Mouse (Mus musculus): ENCODE measurements around the gene Psmg1. TPM values are rescaled to one million over a fixed set of nuclear protein-coding genes. Genes with fewer than 3 reads are reported as not detected.
A peak's percentile ranks its signal among the peaks of the same experiment; 100 is the strongest.

The Psmg1 gene
- polyA plus RNA-seq, 1 experiment from 2014 or later, result 87.1 TPM

DNA sequence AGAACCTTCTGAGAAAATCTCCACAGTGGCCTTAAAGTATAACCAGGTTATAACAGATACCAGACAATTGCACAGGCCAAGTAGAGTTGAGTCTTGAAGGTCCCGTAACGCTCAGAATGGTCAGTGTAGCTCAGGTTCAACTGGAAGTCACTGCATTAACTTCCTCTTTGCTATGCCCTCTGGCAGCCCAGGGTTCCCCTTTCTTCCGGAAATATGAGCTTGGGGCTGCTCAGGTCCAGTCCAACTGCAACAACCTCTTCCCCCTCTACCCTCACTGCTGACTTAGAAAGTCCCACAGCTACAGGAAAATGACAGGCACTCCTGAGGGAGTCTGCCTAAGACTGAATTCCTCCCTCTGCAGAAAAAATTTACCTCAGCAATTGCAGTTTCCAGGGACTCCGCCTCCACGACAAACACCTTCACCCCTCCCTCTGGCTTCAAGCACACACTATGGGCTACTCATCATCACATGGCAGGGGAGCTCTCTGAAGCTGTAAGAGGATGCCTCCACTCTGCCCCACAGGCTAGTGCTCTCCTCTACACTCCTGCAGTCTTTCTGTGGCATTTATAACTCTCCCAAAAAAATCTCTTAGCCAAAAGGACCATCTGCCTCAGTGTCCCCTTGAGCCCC, 34.9 kb downstream of the Psmg1 start:
- H3K4me1 ChIP-seq, result 0 out of 2 replicates have a peak, but pooled peaks cover 5% of the 10 kb centered on the region
- no peak overlapping the region for H3K4me2 ChIP-seq (replicated peaks)
- no peak overlapping the region for H3K9ac ChIP-seq
- no peak overlapping the region for H3K27ac ChIP-seq
- WGBS, result 69% methylated on average over 5 of the region's 5 CpGs
- H3K27me3 ChIP-seq, result no peaks in the 10 kb centered on the region
- H3K9me3 ChIP-seq, result no peaks in the 10 kb centered on the region; the same call in 1 of the 2 replicates
- H3K36me3 ChIP-seq, result no peaks in the 10 kb centered on the region; the same call in 1 of the 2 replicates
- H3K4me3 ChIP-seq, result no peak overlapping the region
- ATAC-seq (ENCODE audit: low FRiP score, low read depth), result no peak

DNA sequence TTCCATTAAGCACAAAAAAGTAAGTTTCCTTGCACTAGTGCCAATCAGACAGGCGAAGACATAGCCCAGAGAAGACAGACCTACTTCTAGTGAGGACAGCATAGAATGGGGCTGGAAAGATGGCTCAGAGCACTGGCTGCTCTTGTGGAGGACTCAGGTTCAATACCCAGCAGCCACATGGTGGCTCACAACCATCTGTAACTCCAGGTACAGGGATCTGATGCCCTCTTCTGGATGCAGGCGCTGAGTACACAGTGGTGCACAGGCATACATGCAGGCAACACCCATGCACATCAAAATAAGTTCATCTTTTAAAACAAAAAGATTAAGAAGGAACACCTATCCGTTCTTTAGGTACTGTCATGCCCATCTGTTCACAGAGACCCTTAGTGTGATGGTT, 36.4 kb downstream of the Psmg1 start:
- Histone ChIP-seq H3K9me3 (peaks cover 5% of the 10 kb centered on the region; the same call in 1 of the 2 replicates), H3K4me3 (no peak overlapping the region), H3K27ac (no peak overlapping the region), H3K4me2 (replicated peaks) (no peak overlapping the region), H3K36me3 (no peaks in the 10 kb centered on the region; the same call in 1 of the 2 replicates), H3K9ac (no peak overlapping the region), H3K27me3 (no peaks in the 10 kb centered on the region), H3K4me1 (0 out of 2 replicates have a peak, but pooled peaks cover 5% of the 10 kb centered on the region)
- no peak for ATAC-seq (ENCODE audit: low FRiP score, low read depth)
- 86% methylated on average over 3 of the region's 3 CpGs for WGBS

DNA sequence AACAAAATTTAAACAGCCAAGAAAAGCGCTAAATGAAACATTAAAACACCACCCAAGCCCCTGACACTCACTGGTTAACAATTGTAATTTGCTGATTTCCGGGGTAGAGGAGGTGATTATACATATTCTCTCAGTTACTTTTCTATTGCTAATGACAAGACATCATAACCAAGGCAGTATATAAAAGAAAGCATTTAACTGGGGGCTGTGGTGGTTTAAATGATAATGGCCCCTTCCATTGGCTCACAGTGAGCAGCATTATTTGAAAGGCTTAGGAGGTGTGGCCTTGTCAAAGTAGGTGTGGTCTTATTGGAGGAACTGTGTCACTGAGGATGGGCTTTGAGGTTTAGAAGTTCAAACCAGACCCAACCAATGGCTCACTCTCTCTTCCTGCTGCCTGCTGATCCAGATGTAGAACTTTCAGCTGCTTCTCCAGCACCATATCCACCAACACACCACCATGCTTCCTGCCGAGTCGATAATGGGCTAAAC, 37.6 kb downstream of the Psmg1 start:
- no peak overlapping the region for H3K9ac ChIP-seq
- H3K36me3 ChIP-seq, result no peaks in the 10 kb centered on the region; the same call in 1 of the 2 replicates
- H3K4me1 ChIP-seq, result 0 out of 2 replicates have a peak, but pooled peaks cover 12% of the 10 kb centered on the region
- H3K9me3 ChIP-seq, result peaks cover 5% of the 10 kb centered on the region; the same call in 1 of the 2 replicates
- no peak overlapping the region for H3K4me3 ChIP-seq
- ATAC-seq (ENCODE audit: low FRiP score, low read depth), result no peak
- no peak overlapping the region for H3K4me2 ChIP-seq (replicated peaks)
- no peaks in the 10 kb centered on the region for H3K27me3 ChIP-seq
- 90% methylated on average over 4 of the region's 4 CpGs for WGBS
- H3K27ac ChIP-seq, result no peak overlapping the region

DNA sequence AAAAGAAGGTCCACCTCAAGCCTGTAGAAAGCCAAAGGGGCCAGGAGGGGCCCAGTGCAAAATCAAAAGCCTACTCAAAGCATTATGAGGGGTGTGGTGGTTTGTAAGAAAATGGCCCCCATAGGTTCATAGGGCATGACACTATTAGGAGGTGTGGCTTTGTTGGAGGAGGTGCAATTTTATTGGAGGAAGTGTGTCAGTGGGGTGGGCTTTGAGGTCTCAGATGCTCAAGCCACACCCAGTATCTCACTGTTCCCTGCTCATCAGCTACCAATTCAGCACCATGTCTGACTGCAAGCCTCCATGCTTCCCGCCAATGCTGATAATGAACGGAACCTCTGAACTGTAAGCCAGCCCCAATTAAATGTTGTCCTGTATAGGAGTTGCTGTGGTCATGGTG, 39.3 kb downstream of the Psmg1 start:
- no peaks in the 10 kb centered on the region; the same call in 1 of the 2 replicates for H3K36me3 ChIP-seq
- no peak overlapping the region for H3K4me3 ChIP-seq
- no peak overlapping the region for H3K9ac ChIP-seq
- no peak overlapping the region for H3K4me2 ChIP-seq (replicated peaks)
- peaks cover 5% of the 10 kb centered on the region; the same call in 1 of the 2 replicates for H3K9me3 ChIP-seq
- H3K27ac ChIP-seq, result no peak overlapping the region
- H3K27me3 ChIP-seq, result no peaks in the 10 kb centered on the region
- ATAC-seq (ENCODE audit: low FRiP score, low read depth), result no peak
- 96% methylated on average over 2 of the region's 2 CpGs for WGBS
- peaks cover 15% of the 10 kb centered on the region; the same call in 1 of the 2 replicates for H3K4me1 ChIP-seq

DNA sequence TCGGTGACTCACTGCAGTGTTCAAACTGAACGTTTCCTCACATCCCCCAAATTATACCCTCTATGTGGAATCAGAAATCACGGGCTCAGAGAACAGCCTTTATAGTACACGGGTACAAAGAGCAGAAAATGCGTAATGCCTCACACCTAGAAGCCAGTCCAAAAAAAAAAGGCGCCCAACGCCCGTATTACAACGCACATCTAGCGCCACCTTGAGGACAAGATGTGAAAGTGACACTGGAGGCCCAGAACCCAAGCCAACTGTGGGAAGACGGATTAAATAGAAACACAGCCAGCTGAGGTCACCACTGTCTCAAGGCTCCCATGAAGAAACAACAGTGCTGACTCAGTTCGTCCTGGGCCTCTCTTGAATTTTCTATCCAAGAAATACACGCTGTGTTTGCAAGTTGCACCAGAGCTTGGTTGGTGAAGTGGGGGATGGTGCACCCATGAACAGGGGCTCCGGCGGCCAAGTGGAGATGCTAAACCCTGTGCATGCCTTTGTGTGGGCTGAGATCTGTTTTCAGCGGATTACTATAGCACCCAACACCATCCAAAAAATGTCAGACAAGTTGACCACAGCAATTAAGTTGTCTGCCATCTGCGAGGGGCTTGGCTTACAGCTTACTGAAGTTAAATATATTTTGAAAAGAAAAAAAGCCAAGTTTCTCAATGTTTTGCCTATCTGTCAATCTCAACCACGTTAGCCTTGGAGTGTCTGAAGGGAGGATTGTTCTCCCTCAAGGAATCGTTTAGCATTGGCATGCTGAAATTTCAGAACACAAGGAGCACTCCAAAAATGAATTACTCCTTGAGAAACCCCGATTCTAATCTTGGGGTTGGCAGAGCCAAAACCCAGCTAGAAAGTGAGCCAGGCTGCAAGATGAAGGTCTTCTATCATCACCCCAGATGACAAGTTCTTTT, 45.1 kb downstream of the Psmg1 start:
- Histone ChIP-seq H3K4me3 (no peak overlapping the region), H3K36me3 (no peaks in the 10 kb centered on the region), H3K4me1 (peaks cover 32% of the 10 kb centered on the region), H3K9ac (peak overlapping the region; percentile 40; the same call in 1 of the 2 replicates), H3K27ac (peak overlapping the region; percentile 63), H3K4me2 (replicated peaks) (peak overlapping the region; percentile 38), H3K27me3 (no peaks in the 10 kb centered on the region), H3K9me3 (peaks cover 5% of the 10 kb centered on the region; the same call in 1 of the 2 replicates)
- peak; percentile 72 for ATAC-seq (ENCODE audit: low FRiP score, low read depth)
- WGBS, result 22% methylated on average over 20 of the region's 20 CpGs

DNA sequence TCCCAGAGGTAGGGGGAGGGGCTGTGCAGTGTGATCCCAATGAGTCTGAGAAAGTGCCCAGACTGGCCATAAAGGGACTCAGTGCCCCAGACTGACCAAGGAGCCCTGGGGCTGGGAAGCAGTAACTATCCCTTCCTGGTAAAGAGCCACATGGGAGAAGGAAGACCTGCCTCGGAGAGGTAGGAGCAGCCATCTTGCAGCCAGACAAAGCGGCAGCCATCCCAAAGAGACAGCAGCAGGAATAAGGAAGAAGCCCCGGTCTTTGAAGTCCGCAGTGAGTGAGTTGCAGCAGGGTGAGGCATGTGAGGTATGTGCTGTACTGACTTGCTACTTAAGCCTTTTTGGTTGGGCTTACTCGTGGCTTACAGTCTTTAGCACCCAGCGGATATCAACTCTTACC, 47.6 kb downstream of the Psmg1 start:
- no peaks in the 10 kb centered on the region for H3K36me3 ChIP-seq
- no peak overlapping the region for H3K4me3 ChIP-seq
- peaks cover 26% of the 10 kb centered on the region for H3K4me1 ChIP-seq
- H3K27ac ChIP-seq, result no peak overlapping the region
- no peak overlapping the region for H3K4me2 ChIP-seq (replicated peaks)
- no peak overlapping the region for H3K9ac ChIP-seq
- WGBS, result 74% methylated on average over 6 of the region's 6 CpGs
- ATAC-seq (ENCODE audit: low FRiP score, low read depth), result no peak
- peaks cover under 1% of the 10 kb centered on the region; the same call in 1 of the 2 replicates for H3K9me3 ChIP-seq
- H3K27me3 ChIP-seq, result no peaks in the 10 kb centered on the region

DNA sequence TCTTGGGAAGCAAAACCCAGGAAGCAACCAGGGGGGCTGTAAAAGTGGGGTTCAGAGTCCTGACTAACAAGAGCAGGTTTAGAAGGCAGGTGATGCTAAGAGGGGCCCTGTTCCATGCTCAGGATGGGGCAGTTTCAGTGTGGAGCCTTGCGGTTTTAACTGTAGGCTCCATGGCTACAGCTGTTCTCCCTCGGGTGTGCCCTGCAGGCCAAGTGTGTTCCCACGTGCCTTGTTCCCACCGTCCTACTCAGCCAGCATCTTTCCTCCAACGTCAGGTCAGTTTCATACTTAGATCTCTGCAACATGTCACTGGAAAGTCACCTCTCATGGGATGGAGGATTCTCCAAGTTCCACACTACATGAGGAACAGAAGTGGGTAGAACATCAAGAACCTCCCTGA, 49.2 kb downstream of the Psmg1 start:
- Histone ChIP-seq H3K36me3 (no peaks in the 10 kb centered on the region), H3K4me1 (peaks cover 23% of the 10 kb centered on the region), H3K27me3 (no peaks in the 10 kb centered on the region), H3K4me3 (no peak overlapping the region), H3K9ac (no peak overlapping the region), H3K9me3 (peaks cover 12% of the 10 kb centered on the region), H3K27ac (0 out of 2 replicates have a peak overlapping the region, but pooled peaks have one; percentile 33), H3K4me2 (replicated peaks) (no peak overlapping the region)
- ATAC-seq (ENCODE audit: low FRiP score, low read depth), result no peak
- WGBS, result 75% methylated on average over 5 of the region's 5 CpGs

DNA sequence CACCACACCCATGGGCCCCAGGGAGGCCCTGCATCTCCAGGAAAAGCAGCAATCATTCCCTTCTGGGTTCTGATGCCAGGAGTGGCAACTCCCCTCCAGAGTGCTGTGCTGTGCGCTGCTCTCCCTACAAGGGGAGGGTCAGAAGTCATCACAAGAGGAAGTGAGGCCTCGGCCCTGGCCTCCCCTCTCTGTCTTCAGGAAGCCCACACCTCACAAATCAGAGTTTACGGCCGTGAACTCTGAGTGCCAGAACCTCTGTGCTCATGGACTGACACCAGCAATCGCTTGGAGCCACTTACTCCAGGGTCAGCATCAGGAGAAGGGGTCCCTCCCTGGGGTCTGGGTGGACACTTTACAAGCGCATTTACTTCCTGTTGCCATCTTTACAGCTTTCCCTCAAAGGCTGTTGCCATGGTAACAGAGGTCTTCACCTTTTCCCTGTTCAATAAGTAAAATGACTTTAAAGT, 55.2 kb downstream of the Psmg1 start:
- no peak overlapping the region for H3K4me2 ChIP-seq (replicated peaks)
- peaks cover 12% of the 10 kb centered on the region for H3K4me1 ChIP-seq
- no peak; the same call in 1 of the 2 replicates for ATAC-seq (ENCODE audit: low FRiP score, low read depth)
- peaks cover 12% of the 10 kb centered on the region for H3K9me3 ChIP-seq
- H3K9ac ChIP-seq, result no peak overlapping the region
- H3K4me3 ChIP-seq, result no peak overlapping the region
- 16% methylated on average over 6 of the region's 6 CpGs for WGBS
- H3K27ac ChIP-seq, result no peak overlapping the region
- H3K36me3 ChIP-seq, result no peaks in the 10 kb centered on the region
- H3K27me3 ChIP-seq, result no peaks in the 10 kb centered on the region

DNA sequence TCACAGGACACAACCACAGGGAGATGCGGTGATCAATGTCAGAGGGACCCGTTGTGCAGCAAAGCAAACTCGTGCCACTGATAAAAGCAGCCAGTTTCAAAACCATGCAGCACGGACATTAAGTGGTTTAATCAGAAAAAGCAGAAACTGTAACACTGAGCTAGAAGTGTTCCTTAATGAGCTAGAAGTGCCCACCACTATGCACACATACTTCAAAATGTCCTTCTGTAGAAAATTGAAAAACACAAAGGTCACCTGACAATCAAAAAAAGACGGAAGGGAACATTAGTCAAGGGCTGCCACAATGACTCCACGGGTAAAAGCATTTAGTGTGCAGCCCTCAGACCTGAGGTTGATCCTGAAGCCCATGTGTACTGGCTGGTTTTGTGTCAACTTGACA, 57.9 kb downstream of the Psmg1 start:
- no peak overlapping the region for H3K4me2 ChIP-seq (replicated peaks)
- no peak overlapping the region for H3K4me3 ChIP-seq
- no peaks in the 10 kb centered on the region for H3K36me3 ChIP-seq
- H3K27ac ChIP-seq, result no peak overlapping the region
- peaks cover 29% of the 10 kb centered on the region for H3K4me1 ChIP-seq
- H3K27me3 ChIP-seq, result no peaks in the 10 kb centered on the region
- H3K9ac ChIP-seq, result no peak overlapping the region
- 76% methylated on average over 6 of the region's 6 CpGs for WGBS
- peaks cover 8% of the 10 kb centered on the region for H3K9me3 ChIP-seq
- no peak for ATAC-seq (ENCODE audit: low FRiP score, low read depth)

DNA sequence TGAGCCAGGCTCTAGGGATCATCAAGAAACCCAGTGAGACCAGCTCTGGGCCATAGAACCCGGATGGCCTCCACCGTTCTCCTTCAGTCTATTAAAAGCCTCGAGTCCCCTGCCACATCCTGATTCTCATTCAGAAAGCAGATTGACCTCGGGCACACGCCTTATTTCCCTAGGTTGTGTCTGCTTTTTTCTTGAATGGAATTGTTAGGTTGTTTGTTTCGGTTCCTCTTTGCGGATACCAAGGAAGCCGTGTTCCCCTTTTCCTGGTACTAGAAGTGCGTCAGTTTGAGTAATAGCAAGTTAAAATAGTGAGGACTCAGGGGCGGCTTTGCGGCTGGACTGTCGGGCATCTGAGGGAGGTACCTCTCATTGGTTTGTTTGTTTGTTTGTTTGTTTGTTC, 59.3 kb downstream of the Psmg1 start:
- H3K4me3 ChIP-seq, result no peak overlapping the region
- no peaks in the 10 kb centered on the region for H3K36me3 ChIP-seq
- H3K27ac ChIP-seq, result no peak overlapping the region
- no peak for ATAC-seq (ENCODE audit: low FRiP score, low read depth)
- H3K4me1 ChIP-seq, result peaks cover 36% of the 10 kb centered on the region
- H3K27me3 ChIP-seq, result no peaks in the 10 kb centered on the region
- no peak overlapping the region for H3K9ac ChIP-seq
- WGBS, result 86% methylated on average over 12 of the region's 12 CpGs
- no peak overlapping the region for H3K4me2 ChIP-seq (replicated peaks)
- no peaks in the 10 kb centered on the region for H3K9me3 ChIP-seq

All from limb, embryonic 13.5 days (tissue).